Mouse (Mus musculus): Measurements from ENCODE around the gene Mertk. TPM values are rescaled to one million over a fixed set of nuclear protein-coding genes. Genes with fewer than 3 reads are reported as not detected.
A peak's percentile ranks its signal among the peaks of the same experiment; 100 is the strongest.

The Mertk gene
- polyA plus RNA-seq, 1 experiment from 2014 or later: 0.73 TPM

DNA sequence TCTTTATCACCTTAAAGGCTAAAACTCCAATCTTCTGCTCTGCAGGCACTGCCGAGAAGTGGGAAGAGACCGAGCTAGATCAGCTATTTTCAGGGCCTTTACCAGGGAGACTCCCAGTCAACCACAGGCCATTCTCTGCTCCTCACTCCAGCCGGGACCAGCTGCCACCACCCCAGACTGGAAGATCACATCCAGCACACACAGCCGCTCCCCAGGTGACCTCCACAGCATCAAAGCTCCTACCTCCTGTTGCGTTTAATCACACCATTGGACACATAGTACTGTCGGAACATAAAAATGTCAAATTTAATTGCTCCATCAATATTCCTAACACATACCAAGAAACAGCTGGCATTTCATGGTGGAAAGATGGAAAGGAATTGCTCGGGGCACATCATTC, 30.4 kb downstream of the Mertk start:
- Histone ChIP-seq H3K27ac (ENCODE audit: low read length) (no peak overlapping the region), H3K9me3 (ENCODE audit: control insufficient read depth, low read length) (no peaks in the 10 kb centered on the region), H3K4me1 (replicated peaks; ENCODE audit: control insufficient read depth, insufficient read depth, low read length) (no peaks in the 10 kb centered on the region), H3K4me3 (replicated peaks; ENCODE audit: low read length) (no peak overlapping the region), H3K9ac (replicated peaks; ENCODE audit: low read depth, low read length) (no peak overlapping the region), H3K27me3 (replicated peaks; ENCODE audit: control insufficient read depth, insufficient read depth, low read length) (no peaks in the 10 kb centered on the region), H3K36me3 (ENCODE audit: control insufficient read depth, insufficient read depth) (no peaks in the 10 kb centered on the region), H3K4me2 (ENCODE audit: low read length) (no peak overlapping the region)
- WGBS: 80% methylated on average over 7 of the region's 7 CpGs
- ATAC-seq: no peak

DNA sequence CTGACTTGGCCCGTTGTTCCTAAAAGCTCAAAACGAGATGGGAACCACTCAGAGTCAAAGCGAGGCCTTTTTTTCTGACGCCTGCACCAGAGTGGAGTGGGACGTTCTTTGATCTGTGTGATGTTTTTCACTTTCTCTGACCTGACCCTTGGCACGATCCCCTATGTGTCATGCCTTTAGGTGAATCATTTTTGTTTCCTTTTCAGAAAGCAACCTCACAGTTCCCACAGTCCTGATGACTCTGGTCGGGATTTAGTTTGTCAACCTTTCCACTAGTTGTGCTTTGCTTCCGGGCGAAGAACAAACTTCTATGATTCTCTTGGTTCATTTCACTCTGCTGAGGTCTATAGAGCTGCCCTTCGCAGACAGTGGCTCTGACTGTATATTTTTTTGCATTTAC, 32.8 kb downstream of the Mertk start:
- Histone ChIP-seq H3K4me3 (replicated peaks; ENCODE audit: low read length) (no peak overlapping the region), H3K36me3 (ENCODE audit: control insufficient read depth, insufficient read depth) (no peaks in the 10 kb centered on the region), H3K4me1 (replicated peaks; ENCODE audit: control insufficient read depth, insufficient read depth, low read length) (no peaks in the 10 kb centered on the region), H3K9me3 (ENCODE audit: control insufficient read depth, low read length) (no peaks in the 10 kb centered on the region), H3K9ac (replicated peaks; ENCODE audit: low read depth, low read length) (no peak overlapping the region), H3K4me2 (ENCODE audit: low read length) (no peak overlapping the region), H3K27me3 (replicated peaks; ENCODE audit: control insufficient read depth, insufficient read depth, low read length) (no peaks in the 10 kb centered on the region), H3K27ac (ENCODE audit: low read length) (no peak overlapping the region)
- ATAC-seq: no peak
- 77% methylated on average over 10 of the region's 10 CpGs for WGBS

- Histone ChIP-seq H3K4me1 (replicated peaks; ENCODE audit: control insufficient read depth, insufficient read depth, low read length) (no peaks in the 10 kb centered on the region), H3K9ac (replicated peaks; ENCODE audit: low read depth, low read length) (no peak overlapping the region), H3K4me2 (ENCODE audit: low read length) (no peak overlapping the region), H3K4me3 (replicated peaks; ENCODE audit: low read length) (no peak overlapping the region), H3K9me3 (ENCODE audit: control insufficient read depth, low read length) (no peaks in the 10 kb centered on the region), H3K27ac (ENCODE audit: low read length) (no peak overlapping the region), H3K36me3 (ENCODE audit: control insufficient read depth, insufficient read depth) (no peaks in the 10 kb centered on the region), H3K27me3 (replicated peaks; ENCODE audit: control insufficient read depth, insufficient read depth, low read length) (no peaks in the 10 kb centered on the region)
- no peak for ATAC-seq
- 80% methylated on average over 1 of the region's 1 CpGs for WGBS
Measured at GRCm38 (mm10) chr2:128731951-128732350, 33.2 kb downstream of the Mertk start.

- WGBS: 70% methylated on average over 3 of the region's 3 CpGs
- Histone ChIP-seq H3K36me3 (ENCODE audit: control insufficient read depth, insufficient read depth) (no peaks in the 10 kb centered on the region), H3K27me3 (replicated peaks; ENCODE audit: control insufficient read depth, insufficient read depth, low read length) (no peaks in the 10 kb centered on the region), H3K27ac (ENCODE audit: low read length) (no peak overlapping the region), H3K9me3 (ENCODE audit: control insufficient read depth, low read length) (no peaks in the 10 kb centered on the region), H3K4me2 (ENCODE audit: low read length) (no peak overlapping the region), H3K4me1 (replicated peaks; ENCODE audit: control insufficient read depth, insufficient read depth, low read length) (no peaks in the 10 kb centered on the region), H3K4me3 (replicated peaks; ENCODE audit: low read length) (no peak overlapping the region), H3K9ac (replicated peaks; ENCODE audit: low read depth, low read length) (no peak overlapping the region)
- ATAC-seq: no peak
Measured at GRCm38 (mm10) chr2:128735089-128735488, 36.3 kb downstream of the Mertk start.

- H3K27ac ChIP-seq (ENCODE audit: low read length): no peak overlapping the region
- no peaks in the 10 kb centered on the region for H3K27me3 ChIP-seq (replicated peaks; ENCODE audit: control insufficient read depth, insufficient read depth, low read length)
- H3K4me2 ChIP-seq (ENCODE audit: low read length): no peak overlapping the region
- no peaks in the 10 kb centered on the region for H3K9me3 ChIP-seq (ENCODE audit: control insufficient read depth, low read length)
- H3K9ac ChIP-seq (replicated peaks; ENCODE audit: low read depth, low read length): no peak overlapping the region
- no peak for ATAC-seq
- H3K36me3 ChIP-seq (ENCODE audit: control insufficient read depth, insufficient read depth): no peaks in the 10 kb centered on the region
- no peaks in the 10 kb centered on the region for H3K4me1 ChIP-seq (replicated peaks; ENCODE audit: control insufficient read depth, insufficient read depth, low read length)
- no peak overlapping the region for H3K4me3 ChIP-seq (replicated peaks; ENCODE audit: low read length)
- 90% methylated on average over 2 of the region's 2 CpGs for WGBS
Measured at GRCm38 (mm10) chr2:128737051-128737450, 38.3 kb downstream of the Mertk start.

DNA sequence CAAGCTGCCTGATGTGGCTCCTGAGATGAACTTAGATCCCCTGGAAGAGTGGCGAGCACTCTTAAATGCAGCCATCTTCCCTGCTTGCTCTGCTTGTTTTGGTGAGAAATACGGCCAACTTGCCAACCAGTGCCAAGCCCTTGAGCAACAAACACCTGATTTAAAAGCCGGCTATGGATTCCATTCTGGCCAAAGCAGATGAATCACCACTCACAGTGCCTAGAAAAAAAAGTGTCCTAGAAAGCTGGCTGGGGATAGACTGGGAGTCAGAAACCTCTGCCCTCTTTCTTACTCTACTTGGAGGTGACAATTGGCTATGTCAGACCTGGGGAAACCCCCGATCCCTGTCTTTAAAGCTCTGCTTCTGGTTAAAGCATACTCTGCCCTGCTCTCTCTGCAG, 39.0 kb downstream of the Mertk start:
- Histone ChIP-seq H3K4me2 (ENCODE audit: low read length) (no peak overlapping the region), H3K9me3 (ENCODE audit: control insufficient read depth, low read length) (no peaks in the 10 kb centered on the region), H3K9ac (replicated peaks; ENCODE audit: low read depth, low read length) (no peak overlapping the region), H3K27me3 (replicated peaks; ENCODE audit: control insufficient read depth, insufficient read depth, low read length) (no peaks in the 10 kb centered on the region), H3K4me1 (replicated peaks; ENCODE audit: control insufficient read depth, insufficient read depth, low read length) (no peaks in the 10 kb centered on the region), H3K36me3 (ENCODE audit: control insufficient read depth, insufficient read depth) (no peaks in the 10 kb centered on the region), H3K27ac (ENCODE audit: low read length) (no peak overlapping the region), H3K4me3 (replicated peaks; ENCODE audit: low read length) (no peak overlapping the region)
- no peak for ATAC-seq
- WGBS: 91% methylated on average over 4 of the region's 4 CpGs

DNA sequence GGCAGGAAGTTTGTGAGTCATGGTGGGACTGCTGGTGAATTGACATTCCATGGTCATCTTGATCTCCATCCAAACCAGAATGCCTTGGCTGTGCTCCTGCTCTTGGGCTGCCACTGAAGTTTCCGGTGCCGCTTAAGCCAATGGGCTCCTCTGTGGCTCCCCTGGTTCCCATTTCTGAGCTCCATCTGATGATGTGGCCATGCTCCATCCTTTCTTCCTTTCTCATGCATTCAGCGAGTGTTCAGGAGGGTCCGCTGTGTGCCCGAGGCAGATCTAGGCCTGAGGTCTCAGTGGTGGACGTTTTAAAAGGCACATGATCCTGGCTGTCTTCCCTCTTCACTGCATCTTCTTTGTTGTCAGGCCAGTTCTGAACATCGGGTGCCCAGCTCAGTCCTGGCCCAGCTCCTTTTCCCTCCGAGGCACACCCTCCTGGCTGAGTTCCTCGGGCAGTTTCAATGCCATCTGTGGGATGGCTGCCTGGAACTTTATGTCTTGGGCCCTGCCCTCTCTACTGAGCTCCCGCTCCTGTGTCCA, 40.0 kb downstream of the Mertk start:
- H3K27ac ChIP-seq (ENCODE audit: low read length): no peak overlapping the region
- H3K27me3 ChIP-seq (replicated peaks; ENCODE audit: control insufficient read depth, insufficient read depth, low read length): no peaks in the 10 kb centered on the region
- no peaks in the 10 kb centered on the region for H3K36me3 ChIP-seq (ENCODE audit: control insufficient read depth, insufficient read depth)
- H3K4me2 ChIP-seq (ENCODE audit: low read length): no peak overlapping the region
- no peaks in the 10 kb centered on the region for H3K4me1 ChIP-seq (replicated peaks; ENCODE audit: control insufficient read depth, insufficient read depth, low read length)
- no peak overlapping the region for H3K4me3 ChIP-seq (replicated peaks; ENCODE audit: low read length)
- 64% methylated on average over 10 of the region's 10 CpGs for WGBS
- peak; percentile 66; the same call in 1 of the 2 replicates for ATAC-seq
- no peak overlapping the region for H3K9ac ChIP-seq (replicated peaks; ENCODE audit: low read depth, low read length)
- no peaks in the 10 kb centered on the region for H3K9me3 ChIP-seq (ENCODE audit: control insufficient read depth, low read length)

DNA sequence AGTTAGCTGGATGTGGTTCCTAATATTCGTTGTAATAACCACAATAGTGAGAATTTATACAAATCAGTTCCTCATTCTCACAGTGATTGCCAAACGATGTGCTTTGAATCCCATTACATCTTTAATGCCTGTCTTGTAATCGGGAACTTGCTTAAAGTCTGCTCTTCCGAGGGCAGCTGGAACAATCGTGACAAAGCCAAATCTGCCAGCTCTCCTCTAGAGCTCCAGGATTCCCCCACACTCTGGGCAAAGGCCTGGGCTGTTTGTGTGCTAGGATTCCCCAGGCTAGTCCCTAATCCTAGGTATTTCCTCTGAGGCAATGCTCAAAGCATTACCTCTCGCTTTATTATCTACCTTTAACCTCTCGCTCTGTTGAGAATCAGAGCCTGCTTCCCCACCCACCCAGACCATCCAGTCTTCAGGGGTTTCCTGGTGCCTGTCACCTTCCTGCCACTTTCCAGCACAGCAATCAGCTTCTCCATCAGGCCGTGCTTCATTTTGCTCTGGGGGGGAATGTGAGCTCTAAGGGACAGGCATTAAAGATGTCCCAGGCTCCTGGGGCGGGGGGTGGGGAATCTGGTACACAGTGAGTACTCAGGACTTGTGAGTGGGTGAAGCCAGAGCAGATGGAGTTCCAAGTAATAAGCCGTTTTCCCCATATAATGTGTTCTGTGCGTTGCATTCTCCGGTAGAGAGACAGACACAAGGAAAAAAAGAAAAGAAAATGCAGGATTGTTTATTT, 47.3 kb downstream of the Mertk start:
- H3K4me1 ChIP-seq (replicated peaks; ENCODE audit: control insufficient read depth, insufficient read depth, low read length): no peaks in the 10 kb centered on the region; the same call in 1 of the 2 replicates
- no peak overlapping the region for H3K4me2 ChIP-seq (ENCODE audit: low read length)
- WGBS: 57% methylated on average over 12 of the region's 12 CpGs
- ATAC-seq: no peak
- H3K9me3 ChIP-seq (ENCODE audit: control insufficient read depth, low read length): no peaks in the 10 kb centered on the region
- no peak overlapping the region for H3K27ac ChIP-seq (ENCODE audit: low read length)
- H3K4me3 ChIP-seq (replicated peaks; ENCODE audit: low read length): no peak overlapping the region
- H3K36me3 ChIP-seq (ENCODE audit: control insufficient read depth, insufficient read depth): no peaks in the 10 kb centered on the region
- H3K27me3 ChIP-seq (replicated peaks; ENCODE audit: control insufficient read depth, insufficient read depth, low read length): no peaks in the 10 kb centered on the region
- H3K9ac ChIP-seq (replicated peaks; ENCODE audit: low read depth, low read length): no peak overlapping the region

- Histone ChIP-seq H3K27ac (ENCODE audit: low read length) (no peak overlapping the region), H3K9me3 (ENCODE audit: control insufficient read depth, low read length) (no peaks in the 10 kb centered on the region), H3K4me1 (replicated peaks; ENCODE audit: control insufficient read depth, insufficient read depth, low read length) (no peaks in the 10 kb centered on the region; the same call in 1 of the 2 replicates), H3K27me3 (replicated peaks; ENCODE audit: control insufficient read depth, insufficient read depth, low read length) (no peaks in the 10 kb centered on the region), H3K4me2 (ENCODE audit: low read length) (no peak overlapping the region), H3K9ac (replicated peaks; ENCODE audit: low read depth, low read length) (no peak overlapping the region), H3K36me3 (ENCODE audit: control insufficient read depth, insufficient read depth) (no peaks in the 10 kb centered on the region), H3K4me3 (replicated peaks; ENCODE audit: low read length) (no peak overlapping the region)
- 70% methylated on average over 5 of the region's 5 CpGs for WGBS
- ATAC-seq: no peak
Measured at GRCm38 (mm10) chr2:128746621-128747151, 47.9 kb downstream of the Mertk start.

All from forebrain, embryonic 16.5 days (tissue).